ENCODE assay signal across 9 mouse cellular contexts in the genomic region with DNA sequence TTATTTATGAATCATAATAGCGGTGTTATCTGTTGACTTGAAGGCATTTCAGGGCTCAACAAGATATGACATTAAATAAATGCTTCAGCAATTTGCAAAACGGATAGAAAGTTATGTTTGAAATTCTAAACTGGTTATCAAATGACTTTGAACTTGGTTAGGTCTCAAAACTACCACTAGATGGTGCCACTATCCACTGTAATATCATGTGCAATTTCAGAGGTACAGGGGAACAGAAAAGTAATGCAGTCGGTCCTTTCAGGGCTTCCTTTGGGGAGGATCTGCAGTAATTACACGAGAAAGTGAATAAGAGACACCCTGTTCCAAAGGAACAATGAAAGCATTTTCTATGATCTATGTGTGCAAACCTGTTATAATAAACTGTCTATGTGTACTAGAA.
DNase-seq lines count a peak whose midpoint lies in the region; ATAC-seq and TF ChIP-seq lines count a peak whose summit lies in the region.
"Had no signal": no experiment of that assay in that cellular context is flagged by ENCODE, and none has a peak within 500 bp of the region (broad histone marks: within the 10 kb centered on the region; RNA-seq: fewer than 3 reads in every experiment).

No protein-coding gene starts in this region.

- H3K36me3 ChIP-seq in forebrain, embryonic 16.5 days (ENCODE audit: control insufficient read depth, insufficient read depth): no peaks in the 10 kb centered on the region
- no peaks in the 10 kb centered on the region for H3K36me3 ChIP-seq in forebrain, embryonic 10.5 days (replicated peaks)
- no peaks in the 10 kb centered on the region for H3K36me3 ChIP-seq in liver, postnatal 0 days (replicated peaks; ENCODE audit: insufficient read depth, low read length)
- H3K36me3 ChIP-seq in liver, embryonic 11.5 days (ENCODE audit: control insufficient read depth, insufficient read depth, low read length): no peaks in the 10 kb centered on the region
- H3K36me3 ChIP-seq in lung, embryonic 14.5 days (ENCODE audit: insufficient read depth): no peaks in the 10 kb centered on the region
- H3K36me3 ChIP-seq: hindbrain, embryonic 15.5 days had no signal

- H3K4me3 ChIP-seq in forebrain, embryonic 16.5 days (replicated peaks; ENCODE audit: low read length): no peak overlapping the region
- H3K4me3 ChIP-seq in forebrain, embryonic 10.5 days: no peak overlapping the region
- H3K4me3 ChIP-seq in liver, postnatal 0 days (ENCODE audit: low read depth, low read length): no peak overlapping the region
- H3K4me3 ChIP-seq in liver, embryonic 11.5 days (ENCODE audit: low read depth, low read length): no peak overlapping the region
- H3K4me3 ChIP-seq in lung, embryonic 14.5 days (ENCODE audit: low read depth, low read length): no peak overlapping the region
- H3K4me3 ChIP-seq: hindbrain, embryonic 15.5 days had no signal

- no peaks in the 10 kb centered on the region for H3K9me3 ChIP-seq in forebrain, embryonic 16.5 days (ENCODE audit: control insufficient read depth, low read length)
- H3K9me3 ChIP-seq in forebrain, embryonic 10.5 days: no peaks in the 10 kb centered on the region
- H3K9me3 ChIP-seq in liver, postnatal 0 days (ENCODE audit: low read length): no peaks in the 10 kb centered on the region
- H3K9me3 ChIP-seq in liver, embryonic 11.5 days (ENCODE audit: control insufficient read depth, low read length): no peaks in the 10 kb centered on the region
- no peaks in the 10 kb centered on the region for H3K9me3 ChIP-seq in lung, embryonic 14.5 days (ENCODE audit: low read depth, low read length)
- H3K9me3 ChIP-seq: hindbrain, embryonic 15.5 days had no signal

- no peak for TF ChIP-seq EP300 in liver, postnatal 0 days (IDR thresholded peaks at IDR 0.05; ENCODE audit: low read depth)

- peak; percentile 86 for TF ChIP-seq CTCF in liver, postnatal 0 days (IDR thresholded peaks at IDR 0.05; ENCODE audit: low read depth)
- peak; percentile 80 for TF ChIP-seq CTCF in lung, embryonic 14.5 days (IDR thresholded peaks at IDR 0.05; ENCODE audit: low read depth)

- no peak overlapping the region for H3K27ac ChIP-seq in forebrain, embryonic 16.5 days (ENCODE audit: low read length)
- H3K27ac ChIP-seq in forebrain, embryonic 10.5 days: no peak overlapping the region
- H3K27ac ChIP-seq in liver, postnatal 0 days (ENCODE audit: low read depth): no peak overlapping the region
- H3K27ac ChIP-seq in liver, embryonic 11.5 days (ENCODE audit: low read depth, low read length): no peak overlapping the region
- no peak overlapping the region for H3K27ac ChIP-seq in lung, embryonic 14.5 days (ENCODE audit: low read depth)
- H3K27ac ChIP-seq: hindbrain, embryonic 15.5 days had no signal

- H3K9ac ChIP-seq in forebrain, embryonic 16.5 days (replicated peaks; ENCODE audit: low read depth, low read length): no peak overlapping the region
- no peak overlapping the region for H3K9ac ChIP-seq in liver, postnatal 0 days (replicated peaks)
- H3K9ac ChIP-seq in liver, embryonic 11.5 days (ENCODE audit: low read depth, low read length): no peak overlapping the region
- no peak overlapping the region for H3K9ac ChIP-seq in lung, embryonic 14.5 days
- H3K9ac ChIP-seq: hindbrain, embryonic 15.5 days had no signal

- no peaks in the 10 kb centered on the region for H3K27me3 ChIP-seq in forebrain, embryonic 16.5 days (replicated peaks; ENCODE audit: control insufficient read depth, insufficient read depth, low read length)
- H3K27me3 ChIP-seq in forebrain, embryonic 10.5 days (ENCODE audit: poor library complexity, severe bottlenecking): no peaks in the 10 kb centered on the region
- H3K27me3 ChIP-seq in liver, postnatal 0 days (ENCODE audit: insufficient read depth, low read length): no peaks in the 10 kb centered on the region
- no peaks in the 10 kb centered on the region for H3K27me3 ChIP-seq in liver, embryonic 11.5 days (replicated peaks; ENCODE audit: control insufficient read depth, insufficient read depth, low read length)
- H3K27me3 ChIP-seq in lung, embryonic 14.5 days (ENCODE audit: insufficient read depth, low read length): no peaks in the 10 kb centered on the region
- H3K27me3 ChIP-seq: hindbrain, embryonic 15.5 days had no signal

- WGBS in forebrain, embryonic 16.5 days: 8% methylated on average over 4 of the region's 4 CpGs
- WGBS in forebrain, embryonic 10.5 days: 24% methylated on average over 4 of the region's 4 CpGs
- WGBS in liver, postnatal 0 days (ENCODE audit: insufficient replicate concordance): 9% methylated on average over 4 of the region's 4 CpGs
- WGBS in liver, embryonic 11.5 days: 10% methylated on average over 4 of the region's 4 CpGs
- 6% methylated on average over 4 of the region's 4 CpGs for WGBS in lung, embryonic 14.5 days

- no peak for DNase-seq in forebrain, embryonic 10.5 days (ENCODE audit: extremely low spot score, low spot score)
- no peak for DNase-seq in liver, postnatal 0 days
- DNase-seq in liver, embryonic 11.5 days (ENCODE audit: low spot score): no peak
- DNase-seq in c-Kit-positive CD71-positive TER-119-positive erythroid progenitor cells, embryonic 14.5 days (ENCODE audit: low spot score): peak; percentile 52
- peak; percentile 86 for DNase-seq in lung, embryonic 14.5 days
- no peak for DNase-seq in urinary bladder, postnatal 25 days (ENCODE audit: low spot score)
- no peak for DNase-seq in MN1 (ENCODE audit: low spot score)

- no peaks in the 10 kb centered on the region for H3K4me1 ChIP-seq in forebrain, embryonic 16.5 days (replicated peaks; ENCODE audit: control insufficient read depth, insufficient read depth, low read length)
- no peaks in the 10 kb centered on the region for H3K4me1 ChIP-seq in forebrain, embryonic 10.5 days
- no peaks in the 10 kb centered on the region for H3K4me1 ChIP-seq in liver, postnatal 0 days (ENCODE audit: insufficient read depth)
- H3K4me1 ChIP-seq in liver, embryonic 11.5 days (replicated peaks; ENCODE audit: control insufficient read depth, insufficient read depth, low read length): no peaks in the 10 kb centered on the region
- no peaks in the 10 kb centered on the region for H3K4me1 ChIP-seq in lung, embryonic 14.5 days (ENCODE audit: insufficient read depth)
- H3K4me1 ChIP-seq: hindbrain, embryonic 15.5 days had no signal

- H3K4me2 ChIP-seq in forebrain, embryonic 16.5 days (ENCODE audit: low read length): no peak overlapping the region
- no peak overlapping the region for H3K4me2 ChIP-seq in liver, postnatal 0 days (ENCODE audit: low read depth, low read length)
- H3K4me2 ChIP-seq in liver, embryonic 11.5 days: no peak overlapping the region
- no peak overlapping the region for H3K4me2 ChIP-seq in lung, embryonic 14.5 days
- H3K4me2 ChIP-seq: hindbrain, embryonic 15.5 days had no signal

- ATAC-seq in forebrain, embryonic 16.5 days: 0 out of 2 replicates have a peak, but pooled peaks have one; percentile 52
- ATAC-seq in liver, postnatal 0 days: no peak
- no peak for ATAC-seq in liver, embryonic 11.5 days (replicated peaks; ENCODE audit: low FRiP score)
- ATAC-seq in lung, embryonic 14.5 days (ENCODE audit: insufficient read depth): no peak

Comparison
In these comparisons a context has a peak if more than half of its experiments do, and no peak if none do; other contexts are left out.
1. DNase-seq: peak in c-Kit-positive CD71-positive TER-119-positive erythroid progenitor cells, embryonic 14.5 days (single experiment) and lung, embryonic 14.5 days (single experiment); none in forebrain, embryonic 10.5 days (single experiment), liver, postnatal 0 days (single experiment), liver, embryonic 11.5 days (single experiment), urinary bladder, postnatal 25 days (single experiment) and MN1 (single experiment).